Mouse (Mus musculus) cerebellum, adult 9-10 months (tissue): ENCODE data around the gene Bmper.

ENCODE experiments used
- DNase-seq: peaks from one replicate; pipeline ENCODE4 v3.0.0; 2022

Bmper gene

DNA sequence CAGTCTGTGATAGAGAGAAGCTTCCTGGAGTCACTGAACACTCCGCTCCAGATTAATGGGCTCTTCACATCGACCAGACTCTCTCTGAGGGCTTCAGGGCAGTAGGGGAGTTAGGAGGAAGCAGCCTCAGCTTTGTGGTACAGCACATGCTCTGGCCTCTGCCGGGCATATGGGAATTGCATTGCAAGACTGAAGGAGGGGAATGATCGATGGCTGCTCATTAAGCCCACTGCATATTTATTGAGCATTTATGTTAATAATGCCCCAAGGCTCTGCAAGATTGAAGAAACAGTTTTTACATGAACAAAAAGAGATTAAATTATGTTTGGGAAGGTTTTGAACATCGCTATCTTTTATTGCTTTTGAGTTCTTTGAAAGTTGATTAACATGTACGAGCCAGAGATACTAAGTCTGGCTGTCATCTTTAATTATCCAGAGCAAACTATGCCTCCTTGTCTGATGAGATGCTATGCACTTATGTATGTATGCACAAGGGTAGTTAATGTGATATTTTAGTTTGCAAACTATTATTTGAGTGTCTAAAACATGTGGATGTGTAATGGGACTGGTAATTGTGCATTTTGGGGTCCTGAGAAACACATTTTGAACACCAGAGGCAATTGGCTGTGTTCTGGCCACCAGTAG is 13.9 kb downstream of the Bmper start:
- DNase-seq = no peak

- no peak for DNase-seq
Measured at GRCm38 (mm10) chr9:23239011-23239410, 16.1 kb downstream of the Bmper start.

DNA sequence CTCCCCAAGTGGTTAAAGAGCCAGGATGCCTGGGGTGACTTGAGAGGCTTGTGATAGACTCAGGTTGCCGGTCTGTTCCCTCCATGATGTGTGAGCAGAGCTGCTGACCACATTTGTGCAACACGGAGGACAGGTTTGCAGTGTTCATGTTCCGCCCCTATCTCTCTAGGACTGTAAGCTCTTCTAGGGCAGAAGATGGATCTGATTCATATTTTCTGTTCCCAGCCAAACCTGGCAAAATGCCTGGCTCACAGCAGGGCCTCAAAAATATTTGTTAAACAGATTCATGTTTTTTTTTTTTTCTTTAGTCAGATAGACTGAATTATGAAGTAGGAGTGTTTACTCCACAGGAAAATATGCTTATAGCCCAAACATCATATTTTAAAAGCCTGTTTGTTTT is 20.0 kb downstream of the Bmper start:
- DNase-seq = no peak

GRCm38 (mm10) chr9:23243869-23244268 is 21.0 kb downstream of the Bmper start:
- DNase-seq = no peak

DNA sequence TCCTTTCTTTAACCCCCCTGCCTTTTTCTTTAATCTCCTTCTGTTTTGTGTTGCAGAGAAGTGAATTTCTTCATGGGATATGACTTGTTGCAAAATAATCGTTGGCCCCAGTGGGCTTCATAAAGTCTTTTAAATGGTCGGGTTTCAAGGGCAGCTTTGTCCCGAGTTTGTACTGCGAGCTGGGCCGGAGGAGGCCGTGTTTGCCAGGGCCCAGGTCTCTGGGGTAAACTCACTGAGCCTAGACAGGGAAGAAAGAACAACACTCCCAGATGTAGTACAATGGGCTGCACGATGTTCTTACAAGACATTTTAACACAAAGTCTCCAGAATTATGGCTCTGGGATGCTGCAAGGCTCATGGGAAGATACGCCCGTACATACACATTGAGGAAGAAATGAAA is 23.5 kb downstream of the Bmper start:
- no peak for DNase-seq

GRCm38 (mm10) chr9:23250026-23250425 is 27.1 kb downstream of the Bmper start:
- peak; percentile 61 for DNase-seq

GRCm38 (mm10) chr9:23251001-23251400 is 28.1 kb downstream of the Bmper start:
- no peak for DNase-seq

DNA sequence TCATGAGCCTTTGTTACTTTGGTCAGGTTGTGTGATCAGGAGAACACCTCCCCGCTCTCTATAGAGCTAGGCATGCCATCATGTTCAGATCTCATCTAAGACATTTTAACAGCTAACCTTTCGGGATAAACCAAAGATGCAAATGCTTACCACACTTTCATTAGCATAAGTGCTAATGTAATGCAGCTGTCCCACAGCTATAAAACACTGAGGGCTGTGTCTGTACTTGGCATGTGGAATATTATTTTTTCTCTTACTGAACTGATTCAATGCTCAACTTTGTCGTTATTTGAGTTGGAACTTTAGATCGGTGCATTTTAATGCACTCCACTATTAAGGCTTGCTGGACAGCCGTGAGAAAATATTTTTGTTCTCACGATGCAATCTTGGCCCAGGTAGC is 30.7 kb downstream of the Bmper start:
- DNase-seq = no peak

DNA sequence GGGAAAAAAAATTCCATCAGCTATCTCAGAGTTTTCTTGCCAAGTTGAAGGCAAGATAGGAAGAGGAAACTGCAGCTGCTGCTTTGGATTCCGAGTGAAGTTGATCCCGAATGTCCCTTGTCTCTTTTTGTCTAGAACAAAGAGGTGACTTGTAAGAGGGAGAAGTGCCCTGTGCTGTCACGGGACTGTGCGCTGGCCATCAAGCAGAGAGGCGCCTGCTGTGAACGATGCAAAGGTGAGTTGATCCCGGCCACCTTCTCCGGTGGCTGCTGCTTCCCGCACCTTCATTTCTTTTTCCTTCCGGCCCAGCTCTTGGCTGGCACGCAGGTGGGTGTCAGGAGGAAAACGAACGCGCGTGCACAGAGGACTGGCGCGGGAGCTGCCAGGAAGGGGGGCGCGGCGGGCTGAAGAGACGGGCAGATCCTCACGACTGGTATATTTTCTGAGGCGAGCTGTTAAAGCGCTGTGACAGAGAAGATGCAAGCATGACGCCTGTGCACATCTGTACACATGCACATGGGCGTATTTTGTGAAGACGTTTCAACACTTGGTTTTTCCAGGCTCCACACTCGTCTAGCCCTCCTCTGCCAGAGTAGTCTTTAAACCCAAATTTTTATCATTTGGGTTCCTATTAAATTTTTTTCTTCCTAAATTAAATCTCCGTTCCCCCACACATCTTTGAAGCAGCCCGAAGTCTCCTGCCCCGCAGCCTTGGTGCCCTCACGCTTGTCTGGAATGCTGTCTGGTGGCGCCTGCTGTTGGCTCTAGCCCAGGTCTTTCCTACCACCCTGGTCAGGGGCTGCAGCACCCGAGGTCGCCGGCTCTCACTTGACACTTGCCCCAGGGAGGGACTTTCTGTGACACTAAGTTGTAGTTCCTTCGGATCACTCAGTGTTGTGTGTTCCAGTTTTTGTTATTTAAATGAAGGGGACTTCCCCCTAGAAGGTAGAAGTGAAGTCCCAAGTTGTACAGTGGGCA is 31.6 kb downstream of the Bmper start:
- DNase-seq = no peak

- DNase-seq = no peak
Measured at GRCm38 (mm10) chr9:23255841-23256240, 33.0 kb downstream of the Bmper start.

- no peak for DNase-seq
Measured at GRCm38 (mm10) chr9:23256576-23256975, 33.7 kb downstream of the Bmper start.

GRCm38 (mm10) chr9:23261834-23262233 is 39.0 kb downstream of the Bmper start:
- no peak for DNase-seq

GRCm38 (mm10) chr9:23262851-23263250 is 40.0 kb downstream of the Bmper start:
- no peak for DNase-seq

DNA sequence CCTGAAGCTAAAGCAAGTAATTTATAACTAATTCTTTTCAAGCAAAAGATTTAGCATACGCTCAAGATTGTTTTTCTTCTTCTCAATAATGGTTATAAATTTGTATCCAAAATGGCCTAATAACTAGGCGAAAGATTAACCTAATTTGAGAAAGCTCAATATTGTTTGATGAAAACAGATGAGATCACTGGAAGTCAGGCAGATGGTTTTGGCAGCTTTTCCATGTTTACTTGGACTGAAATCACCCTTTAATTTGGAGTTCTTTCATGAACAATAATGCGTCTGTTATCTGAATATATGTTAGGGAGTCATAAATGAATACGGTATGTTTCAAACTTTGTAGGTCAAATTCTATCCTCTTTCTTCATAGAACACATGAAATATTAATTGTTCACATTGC is 41.6 kb downstream of the Bmper start:
- DNase-seq = peak; percentile 35

- no peak for DNase-seq
Measured at GRCm38 (mm10) chr9:23268609-23269008, 45.7 kb downstream of the Bmper start.

DNA sequence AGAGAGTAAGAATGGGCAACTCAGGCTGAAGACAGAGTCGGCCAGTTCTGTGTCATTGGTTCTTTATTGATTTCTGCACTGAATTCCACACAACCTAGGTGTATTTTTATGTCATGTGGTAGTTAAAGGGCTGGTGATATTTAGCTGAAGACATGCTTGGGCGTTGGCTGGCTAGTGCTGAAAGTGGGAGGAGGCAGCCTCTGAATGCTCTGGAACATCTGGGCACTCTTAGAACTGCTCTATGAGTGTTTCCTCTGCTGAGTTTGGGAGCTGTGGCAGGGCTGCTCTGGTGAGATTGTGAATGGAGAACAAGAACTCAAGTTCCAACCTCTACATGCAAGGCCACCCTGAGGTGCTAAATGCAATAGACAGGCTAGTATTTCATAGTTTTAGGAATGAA is 46.2 kb downstream of the Bmper start:
- no peak for DNase-seq

GRCm38 (mm10) chr9:23276244-23276643 is 53.4 kb downstream of the Bmper start:
- no peak for DNase-seq

DNA sequence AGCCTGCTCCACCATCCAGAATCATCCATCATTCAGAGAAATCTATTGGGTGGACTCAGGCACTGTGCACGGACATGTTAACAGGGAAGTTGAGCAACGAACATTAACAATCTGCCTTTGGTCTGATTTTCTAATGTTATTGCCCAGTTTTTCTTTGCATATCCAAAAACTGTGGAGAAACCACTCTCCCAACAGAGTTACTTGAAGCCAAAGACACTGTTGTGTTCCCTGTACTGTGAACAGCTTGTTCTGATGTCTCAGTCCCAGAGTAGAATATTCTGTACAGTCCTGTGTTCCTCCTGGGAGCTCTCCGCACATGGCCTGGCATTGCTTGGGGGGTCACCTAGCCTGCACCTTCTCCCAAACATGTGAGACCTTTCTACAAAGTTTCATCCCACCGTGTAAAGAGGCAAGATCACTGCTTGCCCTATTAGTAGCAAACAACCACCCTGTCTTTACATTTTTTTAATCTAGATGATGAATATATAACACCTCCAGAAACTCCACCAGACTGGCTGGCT is 62.1 kb downstream of the Bmper start:
- DNase-seq = no peak

DNA sequence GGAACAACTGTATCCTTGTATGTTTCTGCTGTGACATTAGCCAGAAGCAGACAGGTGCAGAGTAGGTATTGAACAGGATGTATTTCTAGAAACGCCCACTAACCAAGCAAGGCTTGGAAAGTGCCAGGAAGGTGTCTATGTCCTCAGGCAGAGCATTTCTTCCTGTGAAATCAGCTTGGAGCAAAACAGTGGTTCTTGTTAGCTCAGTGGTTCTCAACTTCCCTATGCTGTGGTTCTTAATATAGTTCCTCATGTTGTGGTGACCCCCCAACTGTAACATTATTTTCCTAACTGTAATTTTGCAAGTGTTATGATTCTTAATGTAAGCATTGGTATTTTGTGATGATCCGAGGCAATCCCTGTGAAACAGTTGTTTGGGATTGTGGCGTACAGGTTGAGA is 70.7 kb downstream of the Bmper start:
- no peak for DNase-seq

GRCm38 (mm10) chr9:23295569-23295968 is 72.7 kb downstream of the Bmper start:
- DNase-seq = no peak

DNA sequence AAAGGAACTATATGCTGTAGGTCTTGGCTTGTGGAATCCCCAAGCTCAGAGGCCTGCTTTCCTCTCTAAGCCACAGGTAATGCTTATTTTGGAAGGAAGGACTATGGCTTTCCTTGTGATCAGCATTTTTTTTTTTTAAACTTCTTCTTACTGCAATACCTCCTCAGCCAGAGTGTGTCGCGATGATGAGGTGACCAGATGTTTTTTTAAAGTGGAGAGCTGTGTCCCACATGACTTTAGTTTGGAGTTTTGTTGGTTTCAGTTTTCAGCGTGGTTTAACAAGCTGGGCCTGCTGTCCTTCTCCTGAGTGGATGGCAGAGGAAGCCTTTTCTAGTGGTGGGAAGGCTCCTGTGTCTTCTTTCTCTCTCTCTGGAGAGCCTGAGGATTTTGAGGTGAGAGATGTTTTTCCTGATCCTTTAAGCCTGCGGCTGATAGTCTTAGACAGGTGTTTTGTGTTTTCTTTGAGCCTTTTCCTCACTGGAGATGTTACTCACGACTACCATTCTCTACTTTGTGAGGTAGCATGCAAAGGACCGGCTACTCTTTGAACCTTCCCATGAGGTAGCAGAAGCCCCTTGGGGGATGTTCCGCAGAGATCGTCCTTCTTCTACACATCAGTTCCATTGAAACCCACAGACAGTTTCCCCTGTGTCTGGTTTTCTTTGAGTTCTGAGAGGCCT is 74.8 kb downstream of the Bmper start:
- DNase-seq = no peak

DNA sequence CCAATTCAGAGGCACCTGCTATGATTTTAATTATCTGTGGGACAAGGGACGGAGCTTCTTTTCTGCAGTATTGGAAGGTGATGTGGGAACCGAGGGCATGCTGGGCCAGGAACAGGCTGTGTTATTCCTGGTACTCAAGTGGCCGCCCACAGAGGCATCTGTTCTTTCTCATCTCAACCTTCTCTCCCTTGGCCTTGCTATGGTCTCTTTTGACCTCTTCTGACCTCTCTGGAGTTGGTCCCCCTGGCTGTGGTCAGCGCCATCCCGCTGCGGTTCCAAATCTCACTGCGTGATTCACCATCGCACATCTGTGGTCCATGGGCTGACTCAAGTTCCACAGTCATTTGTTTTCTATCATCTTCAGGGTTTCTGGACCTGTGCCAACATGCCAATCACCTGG is 77.5 kb downstream of the Bmper start:
- peak; percentile 68 for DNase-seq

GRCm38 (mm10) chr9:23305681-23306080 is 82.8 kb downstream of the Bmper start:
- no peak for DNase-seq
